Mouse (Mus musculus): ENCODE results near the gene Tex21.

GRCm38 (mm10) chr12:76177000-76177863 is 69.3 kb downstream of the Tex21 start, which contains the start of gene Esr2:
- TF ChIP-seq CTCF (IDR thresholded peaks at IDR 0.05; ENCODE audit: low read depth) = no peak
- no peak for TF ChIP-seq EP300 (optimal IDR thresholded peaks at IDR 0.05)
